Mouse (Mus musculus) left cerebral cortex, adult 11 months (tissue): ENCODE data around the gene Prl2c5.
"Not testable (repeated sequence)": the region's sequence is repeated elsewhere in the genome, so short reads cannot be mapped to it uniquely, and the experiment has no call there.

Experiments used
- DNase-seq: peaks from one replicate; pipeline ENCODE4 v3.0.0; 2022; ENCODE audit warnings: low spot score

The Prl2c5 gene

DNA sequence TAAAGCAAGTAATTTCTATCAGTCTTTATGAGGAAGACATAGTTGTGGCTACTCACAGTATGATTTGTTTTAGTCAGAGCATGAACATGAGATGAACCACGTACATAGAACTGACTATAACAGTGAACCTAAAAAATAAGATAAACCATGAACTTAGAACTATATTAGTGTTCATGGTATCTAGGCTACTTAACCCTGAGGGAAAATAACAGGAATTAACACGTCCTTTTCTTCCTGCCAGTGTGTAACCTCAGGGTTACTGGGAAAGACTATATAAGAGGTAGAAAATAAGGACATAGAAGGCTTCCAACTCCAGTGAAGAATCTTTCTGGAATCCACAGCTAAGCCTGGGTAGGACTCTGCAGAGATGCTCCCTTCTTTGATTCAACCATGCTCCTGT lies at the start of gene Prl2c5:
Gene Prl2c5, plus strand, starts transcription at position 301 of the 400 bp plus-strand sequence.
- not testable (repeated sequence) for DNase-seq

DNA sequence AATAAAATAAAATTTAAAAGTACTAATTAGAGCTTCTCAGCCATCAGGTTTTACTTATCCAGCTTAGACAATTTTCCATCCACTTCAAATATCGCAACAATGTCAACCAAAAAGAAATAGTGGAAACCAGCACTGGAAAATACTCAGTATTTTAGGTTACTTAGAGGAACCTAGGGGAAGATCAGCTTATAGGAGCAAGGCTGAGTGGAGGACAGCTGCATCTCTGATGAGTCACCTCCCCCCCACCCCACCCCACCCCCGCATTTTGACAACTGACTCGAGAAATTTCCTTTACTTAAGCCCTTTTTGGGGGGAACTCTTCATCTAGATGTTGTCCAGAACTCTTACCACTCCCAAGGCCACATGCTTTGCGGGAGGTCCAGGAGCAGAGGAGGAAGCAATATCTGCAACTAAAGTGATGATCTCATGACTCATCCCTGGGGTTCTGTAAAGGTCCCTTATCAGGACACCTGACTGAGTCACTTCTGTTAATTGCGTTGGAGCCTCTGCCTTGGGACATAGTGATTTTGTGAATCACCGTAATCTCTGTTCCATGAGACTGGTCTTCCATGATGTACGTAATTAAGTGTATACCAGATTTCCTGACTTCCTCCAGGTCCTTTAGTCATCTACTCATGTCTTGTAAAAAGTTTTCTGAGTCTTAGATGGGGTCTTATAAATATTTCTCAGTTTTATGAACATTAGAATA lies 19.6 kb upstream of the Prl2c5 start:
- not testable (repeated sequence) for DNase-seq

DNA sequence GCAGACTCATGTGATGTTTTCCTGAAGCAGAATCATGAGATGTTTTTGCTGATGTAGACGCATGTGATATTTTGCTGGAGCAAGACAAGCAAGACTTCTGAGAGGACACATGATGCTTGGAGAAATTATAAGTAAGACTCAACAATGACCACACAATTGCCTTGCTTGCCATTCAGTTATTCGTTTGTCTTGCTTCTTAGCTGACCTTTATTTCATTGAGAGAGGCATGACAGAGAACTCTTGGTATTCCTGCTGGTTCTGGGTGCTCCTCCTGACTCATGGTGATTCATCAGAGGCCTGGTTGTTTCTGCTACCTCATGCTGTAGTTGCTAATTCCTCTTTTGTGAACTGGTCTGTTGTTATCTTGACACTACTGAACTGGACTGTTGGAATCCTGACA lies 13.9 kb upstream of the Prl2c5 start:
- not testable (repeated sequence) for DNase-seq

DNA sequence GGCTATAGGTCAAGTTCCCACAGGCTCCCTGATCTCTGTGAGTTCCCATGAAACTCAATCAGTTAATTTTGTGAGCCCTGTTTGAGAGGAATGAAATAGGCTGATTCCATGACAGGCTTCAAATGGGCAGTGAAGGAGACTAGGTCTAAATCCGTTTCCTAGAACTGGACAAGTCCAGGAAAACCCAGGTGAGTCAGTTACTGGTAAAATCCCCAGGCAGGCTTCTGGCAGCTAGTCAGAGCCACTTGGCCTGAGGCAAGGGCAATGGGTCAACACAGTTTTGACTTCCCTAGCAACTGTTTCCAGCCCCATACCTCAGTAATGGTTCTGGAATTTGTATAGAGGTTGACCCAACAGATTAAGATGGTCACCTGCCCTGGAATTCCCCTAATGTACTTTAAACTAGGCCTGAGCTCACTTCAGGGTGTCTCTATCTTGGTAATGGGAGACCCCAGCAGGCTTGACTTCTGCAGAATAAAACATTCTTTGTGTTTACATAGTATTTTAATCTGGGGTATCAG lies 8.8 kb upstream of the Prl2c5 start:
- not testable (repeated sequence) for DNase-seq

DNA sequence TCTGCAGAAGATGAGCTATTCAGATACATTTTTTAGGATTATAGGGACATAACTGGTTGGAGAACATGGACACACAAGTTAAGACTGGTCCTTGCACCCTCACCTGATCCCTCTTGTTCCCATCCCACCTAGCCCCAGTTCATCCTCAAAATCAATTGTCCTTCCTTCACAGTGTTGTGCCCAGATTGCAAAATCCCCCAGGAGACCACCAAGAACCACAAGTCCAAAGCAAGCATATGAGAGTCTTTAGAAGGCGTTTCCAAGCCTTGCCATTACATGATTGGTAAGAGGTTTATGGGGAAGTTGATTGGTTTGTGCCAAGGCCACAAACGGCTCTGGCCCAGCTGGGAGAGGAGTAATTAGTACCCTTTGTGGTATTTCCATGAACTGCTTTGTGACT lies 6.8 kb upstream of the Prl2c5 start:
- not testable (repeated sequence) for DNase-seq

DNA sequence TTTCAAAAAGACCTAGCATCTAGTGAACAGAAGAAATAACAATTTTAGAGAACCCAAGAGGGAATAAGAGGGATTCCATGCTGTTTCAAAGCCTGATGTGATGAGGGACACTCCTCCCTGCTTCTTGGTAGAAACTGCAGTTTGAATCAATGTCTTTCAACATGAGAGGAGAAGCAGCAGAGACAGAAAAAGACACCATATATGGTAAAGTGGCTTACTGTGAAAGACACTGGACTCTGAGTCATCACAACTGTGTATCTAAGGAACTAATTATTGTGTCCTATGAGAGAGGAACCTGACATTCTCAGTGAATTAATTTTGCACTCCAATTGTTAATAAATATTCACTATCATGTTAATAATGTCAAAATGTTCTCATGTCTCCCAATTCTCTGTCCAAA lies 28.7 kb downstream of the Prl2c5 start:
- not testable (repeated sequence) for DNase-seq

DNA sequence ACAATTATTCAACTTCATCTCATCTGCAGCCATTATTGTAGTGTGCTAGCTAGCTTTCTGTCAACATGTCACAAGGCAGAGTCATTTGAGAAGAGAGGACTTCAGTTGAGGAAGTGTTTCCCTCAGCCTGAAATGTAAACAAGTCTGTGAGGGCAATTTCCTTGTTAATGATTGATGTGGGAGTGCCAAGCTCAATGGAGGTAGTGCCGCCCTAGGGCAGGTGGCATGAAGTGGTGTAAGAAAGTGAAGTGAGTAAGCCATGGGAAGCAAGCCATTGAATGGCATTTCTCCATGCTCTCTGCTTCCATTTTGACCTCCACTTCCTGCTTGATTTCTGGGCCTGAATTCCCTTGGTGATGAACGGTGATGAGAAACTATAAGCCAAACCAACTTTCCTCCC lies 33.8 kb downstream of the Prl2c5 start:
- not testable (repeated sequence) for DNase-seq

DNA sequence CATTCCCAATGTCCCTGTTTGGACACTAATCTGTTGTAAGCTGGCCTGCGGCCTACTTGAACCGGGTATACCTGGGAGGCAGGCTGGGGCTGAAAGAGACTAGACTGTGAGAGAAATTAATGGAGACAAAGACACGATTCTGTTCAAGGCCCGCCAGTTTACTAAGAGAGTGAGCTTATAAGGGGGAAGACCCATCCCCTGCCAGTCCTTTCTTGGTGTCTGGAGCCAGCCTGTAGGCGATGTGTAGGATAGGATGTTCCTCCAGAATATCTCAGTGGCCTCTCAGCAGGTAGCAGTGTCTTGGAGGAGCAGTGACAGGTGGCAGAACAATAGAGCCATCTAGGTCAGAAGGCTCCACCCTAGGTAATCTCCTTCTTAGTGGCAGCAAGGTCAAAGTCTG lies 37.7 kb downstream of the Prl2c5 start:
- not testable (repeated sequence) for DNase-seq

DNA sequence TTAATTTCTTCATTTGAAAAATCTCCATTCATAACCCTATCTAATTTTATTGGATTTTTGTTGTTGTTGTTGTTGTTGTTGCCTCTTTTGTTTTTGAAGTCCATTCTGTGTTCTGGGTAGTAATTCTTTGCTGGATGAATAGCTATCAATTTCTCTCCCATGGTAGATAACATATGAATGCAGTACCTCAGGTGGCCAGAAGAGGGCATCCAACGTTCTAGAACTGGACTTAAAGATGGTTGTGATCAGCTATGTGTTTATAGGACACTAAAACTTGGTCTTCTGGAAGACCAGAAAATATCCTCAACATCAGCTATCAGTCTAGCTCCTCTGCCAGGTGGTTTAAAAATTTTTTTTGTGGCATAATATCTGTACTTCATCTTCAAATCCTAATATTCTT lies 54.9 kb downstream of the Prl2c5 start:
- peak; percentile 26 for DNase-seq
